Mouse (Mus musculus): ENCODE results near the gene Auts2. TPM values are rescaled to one million over a fixed set of nuclear protein-coding genes. Genes with fewer than 3 reads are reported as not detected.

Auts2 gene
- polyA plus RNA-seq, 1 experiment from 2014 or later = 4.4 TPM

GRCm38 (mm10) chr5:132235460-132235859 is 307.7 kb downstream of the Auts2 start:
- no peak overlapping the region for H3K9ac ChIP-seq (replicated peaks; ENCODE audit: low read depth)
- no peak overlapping the region for H3K4me3 ChIP-seq (ENCODE audit: low read depth, low read length)
- no peak for ATAC-seq
- TF ChIP-seq CTCF (IDR thresholded peaks at IDR 0.05) = no peak
- TF ChIP-seq EP300 (IDR thresholded peaks at IDR 0.05) = no peak
- no peak overlapping the region for H3K4me2 ChIP-seq (replicated peaks; ENCODE audit: low read depth, low read length)
- H3K36me3 ChIP-seq (ENCODE audit: insufficient read depth, low read length) = no peaks in the 10 kb centered on the region
- no peak for DNase-seq (ENCODE audit: low spot score)
- H3K9me3 ChIP-seq (ENCODE audit: low read length) = no peaks in the 10 kb centered on the region
- H3K4me1 ChIP-seq (ENCODE audit: insufficient read depth, low read depth, low read length) = no peaks in the 10 kb centered on the region
- no peaks in the 10 kb centered on the region for H3K27me3 ChIP-seq (replicated peaks; ENCODE audit: insufficient read depth, low read length)
- WGBS = 77% methylated on average over 5 of the region's 5 CpGs
- no peak overlapping the region for H3K27ac ChIP-seq (ENCODE audit: low read length)

GRCm38 (mm10) chr5:132234471-132234870 is 308.7 kb downstream of the Auts2 start:
- 70% methylated on average over 7 of the region's 7 CpGs for whole genome bisulfite sequencing
- Histone ChIP-seq H3K4me1 (ENCODE audit: insufficient read depth, low read depth, low read length) (no peaks in the 10 kb centered on the region), H3K27me3 (replicated peaks; ENCODE audit: insufficient read depth, low read length) (no peaks in the 10 kb centered on the region), H3K4me3 (ENCODE audit: low read depth, low read length) (no peak overlapping the region), H3K27ac (ENCODE audit: low read length) (no peak overlapping the region), H3K36me3 (ENCODE audit: insufficient read depth, low read length) (no peaks in the 10 kb centered on the region), H3K4me2 (replicated peaks; ENCODE audit: low read depth, low read length) (no peak overlapping the region), H3K9ac (replicated peaks; ENCODE audit: low read depth) (no peak overlapping the region), H3K9me3 (ENCODE audit: low read length) (no peaks in the 10 kb centered on the region)
- no peak for DNase-seq (ENCODE audit: low spot score)
- TF ChIP-seq EP300 (IDR thresholded peaks at IDR 0.05) = no peak
- no peak for TF ChIP-seq CTCF (IDR thresholded peaks at IDR 0.05)
- no peak for ATAC-seq

GRCm38 (mm10) chr5:132231280-132232047 is 311.7 kb downstream of the Auts2 start:
- no peak overlapping the region for H3K4me2 ChIP-seq (replicated peaks; ENCODE audit: low read depth, low read length)
- DNase-seq (ENCODE audit: low spot score) (peak; percentile 85), ATAC-seq (peak; percentile 68)
- no peak overlapping the region for H3K4me3 ChIP-seq (ENCODE audit: low read depth, low read length)
- no peaks in the 10 kb centered on the region for H3K9me3 ChIP-seq (ENCODE audit: low read length)
- H3K27me3 ChIP-seq (replicated peaks; ENCODE audit: insufficient read depth, low read length) = no peaks in the 10 kb centered on the region
- H3K9ac ChIP-seq (replicated peaks; ENCODE audit: low read depth) = no peak overlapping the region
- no peaks in the 10 kb centered on the region for H3K4me1 ChIP-seq (ENCODE audit: insufficient read depth, low read depth, low read length)
- TF ChIP-seq CTCF (IDR thresholded peaks at IDR 0.05) (peak; percentile 94), EP300 (IDR thresholded peaks at IDR 0.05) (no peak)
- H3K27ac ChIP-seq (ENCODE audit: low read length) = no peak overlapping the region
- WGBS = 38% methylated on average over 10 of the region's 10 CpGs
- H3K36me3 ChIP-seq (ENCODE audit: insufficient read depth, low read length) = no peaks in the 10 kb centered on the region

GRCm38 (mm10) chr5:132229644-132230357 is 313.3 kb downstream of the Auts2 start:
- Histone ChIP-seq H3K9me3 (ENCODE audit: low read length) (no peaks in the 10 kb centered on the region), H3K4me1 (ENCODE audit: insufficient read depth, low read depth, low read length) (no peaks in the 10 kb centered on the region), H3K36me3 (ENCODE audit: insufficient read depth, low read length) (no peaks in the 10 kb centered on the region), H3K4me2 (replicated peaks; ENCODE audit: low read depth, low read length) (no peak overlapping the region), H3K9ac (replicated peaks; ENCODE audit: low read depth) (no peak overlapping the region), H3K27me3 (replicated peaks; ENCODE audit: insufficient read depth, low read length) (no peaks in the 10 kb centered on the region), H3K27ac (ENCODE audit: low read length) (no peak overlapping the region), H3K4me3 (ENCODE audit: low read depth, low read length) (no peak overlapping the region)
- 26% methylated on average over 8 of the region's 8 CpGs for WGBS
- DNase-seq (ENCODE audit: low spot score) = peak; percentile 34
- ATAC-seq = peak; percentile 30
- no peak for TF ChIP-seq CTCF (IDR thresholded peaks at IDR 0.05)
- TF ChIP-seq EP300 (IDR thresholded peaks at IDR 0.05) = no peak

- Histone ChIP-seq H3K27ac (ENCODE audit: low read length) (no peak overlapping the region), H3K9me3 (ENCODE audit: low read length) (no peaks in the 10 kb centered on the region), H3K27me3 (replicated peaks; ENCODE audit: insufficient read depth, low read length) (no peaks in the 10 kb centered on the region), H3K36me3 (ENCODE audit: insufficient read depth, low read length) (no peaks in the 10 kb centered on the region), H3K4me3 (ENCODE audit: low read depth, low read length) (no peak overlapping the region), H3K4me1 (ENCODE audit: insufficient read depth, low read depth, low read length) (no peaks in the 10 kb centered on the region), H3K4me2 (replicated peaks; ENCODE audit: low read depth, low read length) (no peak overlapping the region), H3K9ac (replicated peaks; ENCODE audit: low read depth) (no peak overlapping the region)
- TF ChIP-seq CTCF (IDR thresholded peaks at IDR 0.05) = no peak
- no peak for TF ChIP-seq EP300 (IDR thresholded peaks at IDR 0.05)
- ATAC-seq = no peak
- DNase-seq (ENCODE audit: low spot score) = no peak
- WGBS = 60% methylated on average over 1 of the region's 1 CpGs
Measured at GRCm38 (mm10) chr5:132229023-132229422, 314.1 kb downstream of the Auts2 start.

GRCm38 (mm10) chr5:132220376-132220930 is 322.7 kb downstream of the Auts2 start:
- Histone ChIP-seq H3K9me3 (ENCODE audit: low read length) (no peaks in the 10 kb centered on the region), H3K4me2 (replicated peaks; ENCODE audit: low read depth, low read length) (no peak overlapping the region), H3K9ac (replicated peaks; ENCODE audit: low read depth) (no peak overlapping the region), H3K27ac (ENCODE audit: low read length) (no peak overlapping the region), H3K36me3 (ENCODE audit: insufficient read depth, low read length) (no peaks in the 10 kb centered on the region), H3K4me1 (ENCODE audit: insufficient read depth, low read depth, low read length) (no peaks in the 10 kb centered on the region), H3K4me3 (ENCODE audit: low read depth, low read length) (no peak overlapping the region), H3K27me3 (replicated peaks; ENCODE audit: insufficient read depth, low read length) (no peaks in the 10 kb centered on the region)
- WGBS = 72% methylated on average over 12 of the region's 12 CpGs
- TF ChIP-seq CTCF (IDR thresholded peaks at IDR 0.05) = no peak
- TF ChIP-seq EP300 (IDR thresholded peaks at IDR 0.05) = no peak
- DNase-seq (ENCODE audit: low spot score) = no peak
- ATAC-seq = no peak

Measured in lung, postnatal 0 days (tissue).